Mouse (Mus musculus): Measurements from ENCODE around the gene Cmklr1. TPM values are rescaled to one million over a fixed set of nuclear protein-coding genes. Genes with fewer than 3 reads are reported as not detected.

Cmklr1 gene
- polyA plus RNA-seq, 1 experiment from 2014 or later = 7.5 TPM

DNA sequence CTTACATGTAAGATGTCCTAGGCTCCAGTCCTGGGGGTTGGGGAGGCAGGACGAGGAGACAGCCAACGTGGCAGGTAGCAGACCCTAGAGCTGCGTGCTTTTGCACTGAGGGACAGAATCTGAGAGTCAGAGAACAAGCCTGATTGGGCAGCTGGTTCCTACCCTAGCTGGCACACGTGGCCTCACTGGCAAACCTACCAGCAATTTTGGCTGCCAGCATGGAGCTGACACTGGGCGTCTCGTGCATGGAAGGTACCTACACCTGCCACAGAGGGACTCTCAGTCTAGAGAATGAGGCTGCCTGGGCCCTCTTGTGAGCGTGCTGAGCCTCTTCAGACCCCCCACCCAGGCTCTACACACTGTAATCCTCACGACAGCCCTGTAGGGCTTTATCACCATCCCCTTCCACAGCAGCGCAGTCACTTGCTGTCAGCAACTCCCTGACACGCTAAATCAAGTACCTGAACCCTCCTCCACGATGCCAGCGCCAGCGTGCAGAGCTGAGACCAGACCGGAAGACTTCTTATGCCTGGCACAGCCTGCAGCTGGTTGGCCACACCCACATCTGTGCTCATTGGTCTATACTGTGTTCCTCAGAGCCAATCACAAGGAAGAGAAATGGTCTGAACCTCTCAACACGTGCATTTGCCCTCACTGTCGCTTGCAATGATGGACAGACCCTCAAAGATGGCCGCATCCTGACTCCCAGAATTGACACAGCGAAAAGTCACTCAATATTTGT, 6.9 kb downstream of the Cmklr1 start:
- WGBS = 42% methylated on average over 18 of the region's 18 CpGs
- no peaks in the 10 kb centered on the region for H3K4me1 ChIP-seq (replicated peaks; ENCODE audit: insufficient read depth, low read length)
- TF ChIP-seq CTCF (IDR thresholded peaks at IDR 0.05; ENCODE audit: low read depth) = no peak
- no peaks in the 10 kb centered on the region for H3K27me3 ChIP-seq (ENCODE audit: insufficient read depth, low read length)
- ATAC-seq (replicated peaks; ENCODE audit: low FRiP score, low read depth) (peak; percentile 76; the same call in 1 of the 2 replicates), DNase-seq (ENCODE audit: low spot score) (peak; percentile 49)
- H3K36me3 ChIP-seq (ENCODE audit: insufficient read depth, low read length) = no peaks in the 10 kb centered on the region
- no peak overlapping the region for H3K4me3 ChIP-seq (replicated peaks; ENCODE audit: low read depth, low read length)
- H3K27ac ChIP-seq = no peak overlapping the region
- H3K9me3 ChIP-seq (replicated peaks; ENCODE audit: low read length) = no peaks in the 10 kb centered on the region
- no peak overlapping the region for H3K4me2 ChIP-seq (ENCODE audit: low read length)
- H3K9ac ChIP-seq (ENCODE audit: low read depth, low read length) = no peak overlapping the region

DNA sequence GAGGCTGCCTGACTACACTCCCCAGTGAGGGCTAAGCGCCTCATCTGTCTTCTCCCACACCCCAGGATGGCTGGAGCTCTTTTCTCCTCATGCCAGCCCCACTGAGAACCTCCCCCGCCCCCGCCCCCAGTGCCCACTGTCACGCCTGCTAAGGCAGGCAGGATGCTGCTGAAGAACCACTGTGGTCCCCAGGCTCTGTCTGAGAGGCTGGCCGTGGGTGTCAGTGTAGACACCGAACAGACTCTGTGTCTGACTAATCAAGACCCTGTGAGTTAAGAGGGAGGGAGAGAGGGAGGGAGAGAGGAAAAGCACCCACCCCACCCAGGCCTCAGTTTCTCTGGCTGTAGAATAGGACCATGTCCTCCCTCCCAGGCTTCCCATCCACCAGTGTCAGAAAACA, 9.2 kb downstream of the Cmklr1 start:
- Histone ChIP-seq H3K27ac (no peak overlapping the region), H3K27me3 (ENCODE audit: insufficient read depth, low read length) (no peaks in the 10 kb centered on the region), H3K36me3 (ENCODE audit: insufficient read depth, low read length) (no peaks in the 10 kb centered on the region), H3K9ac (ENCODE audit: low read depth, low read length) (no peak overlapping the region), H3K9me3 (replicated peaks; ENCODE audit: low read length) (no peaks in the 10 kb centered on the region), H3K4me2 (ENCODE audit: low read length) (no peak overlapping the region), H3K4me3 (replicated peaks; ENCODE audit: low read depth, low read length) (no peak overlapping the region), H3K4me1 (replicated peaks; ENCODE audit: insufficient read depth, low read length) (no peaks in the 10 kb centered on the region)
- WGBS = 63% methylated on average over 6 of the region's 6 CpGs
- TF ChIP-seq CTCF (IDR thresholded peaks at IDR 0.05; ENCODE audit: low read depth) = no peak
- no peak for ATAC-seq (replicated peaks; ENCODE audit: low FRiP score, low read depth)
- DNase-seq (ENCODE audit: low spot score) = no peak

DNA sequence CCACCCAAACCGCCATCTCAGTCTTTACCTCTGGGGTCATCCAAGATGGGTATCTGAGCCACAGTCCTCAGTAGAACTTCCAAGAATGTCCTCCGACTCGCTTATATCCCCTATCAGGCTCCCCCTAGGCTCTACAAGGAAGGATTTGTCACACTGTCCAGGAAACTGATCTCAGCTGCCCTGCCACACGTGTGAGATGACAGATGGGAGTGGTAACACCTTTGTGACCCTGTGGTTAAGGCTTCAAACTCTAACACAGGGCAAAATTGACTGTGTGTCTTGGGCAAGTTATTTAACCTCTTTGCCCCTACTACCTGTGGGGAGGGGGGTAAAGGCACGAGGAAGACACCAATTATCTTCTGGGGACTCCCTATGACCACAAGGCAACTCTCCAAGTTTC, 11.1 kb downstream of the Cmklr1 start:
- Histone ChIP-seq H3K27ac (no peak overlapping the region), H3K4me2 (ENCODE audit: low read length) (no peak overlapping the region), H3K4me3 (replicated peaks; ENCODE audit: low read depth, low read length) (no peak overlapping the region), H3K9me3 (replicated peaks; ENCODE audit: low read length) (no peaks in the 10 kb centered on the region), H3K36me3 (ENCODE audit: insufficient read depth, low read length) (no peaks in the 10 kb centered on the region), H3K27me3 (ENCODE audit: insufficient read depth, low read length) (no peaks in the 10 kb centered on the region), H3K9ac (ENCODE audit: low read depth, low read length) (no peak overlapping the region), H3K4me1 (replicated peaks; ENCODE audit: insufficient read depth, low read length) (0 out of 2 replicates have a peak, but pooled peaks cover 4% of the 10 kb centered on the region)
- no peak for DNase-seq (ENCODE audit: low spot score)
- no peak for ATAC-seq (replicated peaks; ENCODE audit: low FRiP score, low read depth)
- 57% methylated on average over 5 of the region's 5 CpGs for WGBS
- no peak for TF ChIP-seq CTCF (IDR thresholded peaks at IDR 0.05; ENCODE audit: low read depth)

DNA sequence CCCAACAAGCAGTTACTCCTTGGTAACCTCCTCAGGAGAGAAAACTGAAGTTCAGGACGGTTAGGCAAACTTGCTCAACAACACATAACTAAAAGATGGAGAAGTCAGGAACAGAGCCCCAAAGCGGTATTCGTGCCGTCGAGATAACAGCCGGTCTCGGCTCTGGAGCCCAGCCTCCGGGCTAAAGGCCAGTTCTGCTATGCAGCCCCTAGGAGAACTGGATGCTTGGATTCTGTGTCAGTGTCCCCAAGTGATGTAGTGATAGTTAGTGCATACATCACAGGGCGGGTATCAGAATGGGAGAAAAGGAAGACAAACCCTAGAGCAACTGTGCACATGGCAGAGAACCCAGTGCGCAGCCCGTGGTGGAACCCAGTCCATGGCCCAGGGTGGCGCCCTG, 12.2 kb downstream of the Cmklr1 start:
- no peak for TF ChIP-seq CTCF (IDR thresholded peaks at IDR 0.05; ENCODE audit: low read depth)
- 72% methylated on average over 12 of the region's 12 CpGs for WGBS
- ATAC-seq (replicated peaks; ENCODE audit: low FRiP score, low read depth) = no peak

DNA sequence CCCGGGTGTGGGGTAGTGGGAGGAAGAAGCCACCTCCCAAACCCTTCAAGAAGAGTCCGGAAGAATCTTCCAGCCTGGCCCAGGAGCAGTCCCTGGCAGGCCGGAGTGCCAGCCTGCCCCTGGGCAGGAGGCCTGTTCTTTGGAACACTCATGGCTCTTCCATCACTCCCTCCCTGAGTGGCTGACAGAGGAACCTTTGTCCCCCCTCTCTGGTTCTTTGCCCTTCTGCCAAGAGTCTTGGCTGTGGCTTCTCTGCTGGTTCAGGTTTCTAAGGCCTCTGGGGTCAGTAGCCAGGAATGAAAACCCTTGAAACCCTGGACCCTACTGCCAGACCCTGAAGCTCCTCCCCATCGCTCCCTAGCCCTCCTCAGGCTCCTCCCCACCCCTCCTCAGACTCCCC, 12.6 kb downstream of the Cmklr1 start:
- 44% methylated on average over 4 of the region's 4 CpGs for WGBS
- H3K27me3 ChIP-seq (ENCODE audit: insufficient read depth, low read length) = no peaks in the 10 kb centered on the region
- H3K4me1 ChIP-seq (replicated peaks; ENCODE audit: insufficient read depth, low read length) = peaks cover 9% of the 10 kb centered on the region; the same call in 1 of the 2 replicates
- H3K4me3 ChIP-seq (replicated peaks; ENCODE audit: low read depth, low read length) = no peak overlapping the region
- no peaks in the 10 kb centered on the region for H3K9me3 ChIP-seq (replicated peaks; ENCODE audit: low read length)
- no peak overlapping the region for H3K4me2 ChIP-seq (ENCODE audit: low read length)
- TF ChIP-seq CTCF (IDR thresholded peaks at IDR 0.05; ENCODE audit: low read depth) = no peak
- no peak for ATAC-seq (replicated peaks; ENCODE audit: low FRiP score, low read depth)
- H3K9ac ChIP-seq (ENCODE audit: low read depth, low read length) = no peak overlapping the region
- no peaks in the 10 kb centered on the region for H3K36me3 ChIP-seq (ENCODE audit: insufficient read depth, low read length)
- no peak for DNase-seq (ENCODE audit: low spot score)
- no peak overlapping the region for H3K27ac ChIP-seq

More for the DNA sequence above, 12.2 kb downstream of the Cmklr1 start:
- Histone ChIP-seq H3K4me1 (replicated peaks; ENCODE audit: insufficient read depth, low read length) (peaks cover 6% of the 10 kb centered on the region; the same call in 1 of the 2 replicates), H3K4me3 (replicated peaks; ENCODE audit: low read depth, low read length) (no peak overlapping the region), H3K9ac (ENCODE audit: low read depth, low read length) (no peak overlapping the region), H3K4me2 (ENCODE audit: low read length) (no peak overlapping the region), H3K36me3 (ENCODE audit: insufficient read depth, low read length) (no peaks in the 10 kb centered on the region), H3K27me3 (ENCODE audit: insufficient read depth, low read length) (no peaks in the 10 kb centered on the region), H3K27ac (no peak overlapping the region), H3K9me3 (replicated peaks; ENCODE audit: low read length) (no peaks in the 10 kb centered on the region)
- no peak for DNase-seq (ENCODE audit: low spot score)

DNA sequence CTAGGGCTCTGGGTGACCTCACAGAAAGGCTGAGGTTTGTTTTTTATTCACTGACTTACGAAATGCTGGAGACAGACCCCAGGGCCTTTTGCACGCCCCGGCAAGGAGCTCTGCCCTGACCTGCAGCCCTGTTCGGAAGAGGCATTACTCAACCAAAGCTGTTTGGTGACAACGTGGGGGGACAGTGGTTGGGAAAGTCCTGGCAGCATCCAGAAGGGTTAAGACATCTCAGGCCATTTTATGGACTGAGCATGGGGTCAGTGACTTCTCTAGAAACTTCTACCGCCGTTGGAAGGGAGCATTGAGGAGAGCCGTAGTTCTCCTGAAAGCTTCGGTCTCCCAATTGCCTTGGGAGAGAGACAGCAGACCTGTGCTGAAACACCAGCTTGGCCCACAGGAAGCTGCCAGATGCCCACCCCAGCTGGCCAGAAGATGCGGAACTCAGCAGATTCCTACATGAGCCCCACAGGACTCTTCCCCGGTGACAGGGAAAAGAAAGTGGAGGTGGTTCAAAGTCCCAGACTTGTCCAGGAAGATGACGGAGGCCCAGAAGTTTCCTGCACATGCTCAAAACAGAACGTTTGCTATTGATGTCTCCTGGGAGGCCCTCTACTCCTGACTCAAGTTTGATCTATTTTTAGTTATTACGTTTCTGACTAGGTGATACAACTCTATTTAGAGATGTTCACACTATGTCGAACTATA, 14.2 kb downstream of the Cmklr1 start:
- no peak overlapping the region for H3K4me3 ChIP-seq (replicated peaks; ENCODE audit: low read depth, low read length)
- DNase-seq (ENCODE audit: low spot score) = no peak

More for the DNA sequence above, 14.2 kb downstream of the Cmklr1 start:
- no peaks in the 10 kb centered on the region for H3K9me3 ChIP-seq (replicated peaks; ENCODE audit: low read length)
- no peaks in the 10 kb centered on the region for H3K36me3 ChIP-seq (ENCODE audit: insufficient read depth, low read length)
- H3K4me2 ChIP-seq (ENCODE audit: low read length) = no peak overlapping the region
- ATAC-seq (replicated peaks; ENCODE audit: low FRiP score, low read depth) = no peak
- no peak for TF ChIP-seq CTCF (IDR thresholded peaks at IDR 0.05; ENCODE audit: low read depth)
- no peaks in the 10 kb centered on the region for H3K27me3 ChIP-seq (ENCODE audit: insufficient read depth, low read length)
- H3K4me1 ChIP-seq (replicated peaks; ENCODE audit: insufficient read depth, low read length) = peaks cover 9% of the 10 kb centered on the region; the same call in 1 of the 2 replicates
- H3K27ac ChIP-seq = no peak overlapping the region
- no peak overlapping the region for H3K9ac ChIP-seq (ENCODE audit: low read depth, low read length)
- WGBS = 60% methylated on average over 15 of the region's 15 CpGs

Measured in kidney, postnatal 0 days (tissue).